Mouse (Mus musculus) G1E (cell line): ENCODE results near the gene Fosl1.

Experiments
- CTCF ChIP-seq: IDR thresholded peaks from 2 replicates; pipeline ENCODE4 v1.5.1; 2012; ENCODE audit warnings: low read depth, low read length, inconsistent platforms, mixed read lengths
- GATA1 ChIP-seq: IDR thresholded peaks from 2 replicates; pipeline ENCODE4 v1.6.1; 2012; ENCODE audit warnings: borderline replicate concordance, low read length, inconsistent platforms, mixed read lengths

DNA sequence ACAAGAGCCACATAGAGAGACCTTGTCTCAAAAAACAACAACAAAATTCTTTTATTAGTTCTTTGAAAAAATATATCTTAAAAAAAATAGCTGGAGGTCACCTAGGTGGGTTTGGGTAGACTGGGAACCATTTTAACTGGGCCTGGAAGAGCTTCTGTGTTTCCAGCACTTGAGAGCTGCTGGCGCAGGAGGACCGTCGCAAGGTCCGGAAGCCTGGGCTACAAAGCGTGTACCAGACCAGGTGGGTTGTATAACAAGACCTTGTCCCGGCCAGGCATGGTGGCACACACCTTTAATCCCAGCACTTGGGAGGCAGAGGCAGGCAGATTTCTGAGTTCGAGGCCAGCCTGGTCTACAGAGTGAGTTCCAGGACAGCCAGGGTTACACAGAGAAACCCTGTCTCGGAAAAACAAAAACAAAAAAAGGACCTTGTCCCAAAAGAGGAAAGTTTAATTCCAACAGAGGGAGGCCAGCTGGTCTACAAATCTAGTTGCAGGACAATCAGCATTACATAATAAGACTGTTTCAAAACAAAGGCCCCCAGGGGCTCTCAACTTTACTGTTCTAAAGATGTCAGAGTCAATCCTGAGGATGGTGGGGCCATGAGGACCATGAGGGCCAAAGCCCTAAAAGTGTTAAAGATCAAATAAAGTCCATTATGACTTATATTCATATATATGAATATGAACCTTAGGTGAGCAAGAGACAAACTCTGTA lies 28.4 kb upstream of the Fosl1 start:
- TF ChIP-seq CTCF (no peak), GATA1 (no peak)
